Mouse (Mus musculus): ENCODE measurements around the gene Gm17622. TPM values are rescaled to one million over a fixed set of nuclear protein-coding genes. Genes with fewer than 3 reads are reported as not detected.

The Gm17622 gene
- polyA plus RNA-seq (2015; fragmentation: Nextera tagmentation; extraction: Ambion mirVana): not detected in 2 replicates

GRCm38 (mm10) chr13:96490433-96490832, at the start of gene Gm17622:
TSS of gene Gm17622 (plus strand) at chr13:96490733.
- Histone ChIP-seq H3K9me3 (peaks cover 4% of the 10 kb centered on the region), H3K27ac (replicated peaks) (no peak within 1 kb of the TSS), H3K4me2 (no peak within 1 kb of the TSS), H3K36me3 (peaks cover 31% of the 10 kb centered on the region), H3K9ac (no peak within 1 kb of the TSS), H3K4me1 (no peaks in the 10 kb centered on the region), H3K27me3 (replicated peaks) (no peaks in the 10 kb centered on the region), H3K4me3 (no peak within 1 kb of the TSS)
- WGBS: 90% methylated on average over 3 of the region's 3 CpGs
- ATAC-seq (ENCODE audit: extremely low read depth, insufficient number of reproducible peaks, low FRiP score, low TSS enrichment): no peak

- 73% methylated on average over 11 of the region's 11 CpGs for WGBS
Measured at GRCm38 (mm10) chr13:96450205-96450856, 40.2 kb upstream of the Gm17622 start.

GRCm38 (mm10) chr13:96450869-96451268, 39.7 kb upstream of the Gm17622 start:
- H3K9ac ChIP-seq: no peak overlapping the region
- no peak for ATAC-seq (ENCODE audit: extremely low read depth, insufficient number of reproducible peaks, low FRiP score, low TSS enrichment)
- H3K4me3 ChIP-seq: no peak overlapping the region
- 69% methylated on average over 7 of the region's 7 CpGs for WGBS
- no peaks in the 10 kb centered on the region for H3K36me3 ChIP-seq
- H3K9me3 ChIP-seq: no peaks in the 10 kb centered on the region
- no peaks in the 10 kb centered on the region for H3K27me3 ChIP-seq (replicated peaks)
- H3K4me2 ChIP-seq: no peak overlapping the region
- peaks cover 10% of the 10 kb centered on the region for H3K4me1 ChIP-seq
- 0 out of 2 replicates have a peak overlapping the region, but pooled peaks have one; percentile 61 for H3K27ac ChIP-seq (replicated peaks)

More at GRCm38 (mm10) chr13:96450205-96450856, 40.2 kb upstream of the Gm17622 start:
- peak overlapping the region; percentile 61; the same call in 1 of the 2 replicates for H3K27ac ChIP-seq (replicated peaks)
- no peak overlapping the region for H3K9ac ChIP-seq
- no peaks in the 10 kb centered on the region for H3K9me3 ChIP-seq
- no peak for ATAC-seq (ENCODE audit: extremely low read depth, insufficient number of reproducible peaks, low FRiP score, low TSS enrichment)
- H3K4me3 ChIP-seq: no peak overlapping the region
- H3K4me2 ChIP-seq: no peak overlapping the region
- no peaks in the 10 kb centered on the region for H3K27me3 ChIP-seq (replicated peaks)
- H3K4me1 ChIP-seq: peaks cover 10% of the 10 kb centered on the region
- H3K36me3 ChIP-seq: no peaks in the 10 kb centered on the region

GRCm38 (mm10) chr13:96451386-96452140, 39.0 kb upstream of the Gm17622 start:
- 77% methylated on average over 11 of the region's 11 CpGs for WGBS
- Histone ChIP-seq H3K4me1 (peaks cover 10% of the 10 kb centered on the region), H3K9ac (no peak overlapping the region), H3K27me3 (replicated peaks) (no peaks in the 10 kb centered on the region), H3K9me3 (no peaks in the 10 kb centered on the region), H3K4me3 (no peak overlapping the region), H3K36me3 (no peaks in the 10 kb centered on the region), H3K4me2 (no peak overlapping the region), H3K27ac (replicated peaks) (0 out of 2 replicates have a peak overlapping the region, but pooled peaks have one; percentile 42)
- no peak for ATAC-seq (ENCODE audit: extremely low read depth, insufficient number of reproducible peaks, low FRiP score, low TSS enrichment)

- H3K27ac ChIP-seq (replicated peaks): no peak overlapping the region
- no peak overlapping the region for H3K4me2 ChIP-seq
- no peaks in the 10 kb centered on the region for H3K27me3 ChIP-seq (replicated peaks)
- WGBS: 81% methylated on average over 3 of the region's 3 CpGs
- H3K36me3 ChIP-seq: no peaks in the 10 kb centered on the region
- no peaks in the 10 kb centered on the region for H3K9me3 ChIP-seq
- no peak overlapping the region for H3K4me3 ChIP-seq
- no peak overlapping the region for H3K9ac ChIP-seq
- ATAC-seq (ENCODE audit: extremely low read depth, insufficient number of reproducible peaks, low FRiP score, low TSS enrichment): no peak
- peaks cover 10% of the 10 kb centered on the region for H3K4me1 ChIP-seq
Measured at GRCm38 (mm10) chr13:96452621-96453020, 37.9 kb upstream of the Gm17622 start.

- no peak; the same call in 1 of the 2 replicates for ATAC-seq (ENCODE audit: extremely low read depth, insufficient number of reproducible peaks, low FRiP score, low TSS enrichment)
- no peaks in the 10 kb centered on the region for H3K27me3 ChIP-seq (replicated peaks)
- H3K9ac ChIP-seq: no peak overlapping the region
- H3K9me3 ChIP-seq: no peaks in the 10 kb centered on the region
- no peak overlapping the region for H3K4me3 ChIP-seq
- no peaks in the 10 kb centered on the region for H3K36me3 ChIP-seq
- H3K4me1 ChIP-seq: peaks cover 10% of the 10 kb centered on the region
- no peak overlapping the region for H3K27ac ChIP-seq (replicated peaks)
- no peak overlapping the region for H3K4me2 ChIP-seq
- 63% methylated on average over 3 of the region's 3 CpGs for WGBS
Measured at GRCm38 (mm10) chr13:96454288-96454687, 36.2 kb upstream of the Gm17622 start.

GRCm38 (mm10) chr13:96457566-96457965, 33.0 kb upstream of the Gm17622 start:
- Histone ChIP-seq H3K4me2 (no peak overlapping the region), H3K9ac (no peak overlapping the region), H3K4me3 (no peak overlapping the region), H3K4me1 (peaks cover 5% of the 10 kb centered on the region), H3K27ac (replicated peaks) (no peak overlapping the region), H3K27me3 (replicated peaks) (no peaks in the 10 kb centered on the region), H3K9me3 (no peaks in the 10 kb centered on the region), H3K36me3 (no peaks in the 10 kb centered on the region)
- ATAC-seq (ENCODE audit: extremely low read depth, insufficient number of reproducible peaks, low FRiP score, low TSS enrichment): no peak
- WGBS: 84% methylated on average over 5 of the region's 5 CpGs

- H3K4me2 ChIP-seq: no peak overlapping the region
- H3K27me3 ChIP-seq (replicated peaks): no peaks in the 10 kb centered on the region
- no peak overlapping the region for H3K4me3 ChIP-seq
- peaks cover 5% of the 10 kb centered on the region for H3K4me1 ChIP-seq
- H3K9ac ChIP-seq: no peak overlapping the region
- no peaks in the 10 kb centered on the region for H3K9me3 ChIP-seq
- ATAC-seq (ENCODE audit: extremely low read depth, insufficient number of reproducible peaks, low FRiP score, low TSS enrichment): no peak
- WGBS: 59% methylated on average over 5 of the region's 5 CpGs
- H3K36me3 ChIP-seq: no peaks in the 10 kb centered on the region
- H3K27ac ChIP-seq (replicated peaks): no peak overlapping the region
Measured at GRCm38 (mm10) chr13:96458018-96458417, 32.5 kb upstream of the Gm17622 start.

GRCm38 (mm10) chr13:96458606-96459005, 31.9 kb upstream of the Gm17622 start:
- Histone ChIP-seq H3K4me2 (no peak overlapping the region), H3K4me1 (peaks cover 5% of the 10 kb centered on the region), H3K9me3 (no peaks in the 10 kb centered on the region), H3K4me3 (no peak overlapping the region), H3K27ac (replicated peaks) (no peak overlapping the region), H3K36me3 (no peaks in the 10 kb centered on the region), H3K9ac (no peak overlapping the region), H3K27me3 (replicated peaks) (no peaks in the 10 kb centered on the region)
- WGBS: 70% methylated on average over 4 of the region's 4 CpGs
- ATAC-seq (ENCODE audit: extremely low read depth, insufficient number of reproducible peaks, low FRiP score, low TSS enrichment): no peak

- Histone ChIP-seq H3K9me3 (no peaks in the 10 kb centered on the region), H3K4me1 (no peaks in the 10 kb centered on the region), H3K27ac (replicated peaks) (no peak overlapping the region), H3K4me3 (no peak overlapping the region), H3K27me3 (replicated peaks) (no peaks in the 10 kb centered on the region), H3K4me2 (no peak overlapping the region), H3K36me3 (no peaks in the 10 kb centered on the region), H3K9ac (no peak overlapping the region)
- WGBS: 67% methylated on average over 1 of the region's 1 CpGs
- ATAC-seq (ENCODE audit: extremely low read depth, insufficient number of reproducible peaks, low FRiP score, low TSS enrichment): no peak
Measured at GRCm38 (mm10) chr13:96462644-96463043, 27.9 kb upstream of the Gm17622 start.

GRCm38 (mm10) chr13:96465315-96465714, 25.2 kb upstream of the Gm17622 start:
- 50% methylated on average over 5 of the region's 5 CpGs for WGBS
- H3K4me1 ChIP-seq: no peaks in the 10 kb centered on the region
- ATAC-seq (ENCODE audit: extremely low read depth, insufficient number of reproducible peaks, low FRiP score, low TSS enrichment): no peak
- H3K4me3 ChIP-seq: no peak overlapping the region
- H3K9ac ChIP-seq: no peak overlapping the region
- no peaks in the 10 kb centered on the region for H3K9me3 ChIP-seq
- no peak overlapping the region for H3K27ac ChIP-seq (replicated peaks)
- no peaks in the 10 kb centered on the region for H3K36me3 ChIP-seq
- no peaks in the 10 kb centered on the region for H3K27me3 ChIP-seq (replicated peaks)
- H3K4me2 ChIP-seq: no peak overlapping the region
